Mouse (Mus musculus): Measurements from ENCODE around the gene BC100530.
"Not testable (repeated sequence)": the region's sequence is repeated elsewhere in the genome, so short reads cannot be mapped to it uniquely, and the experiment has no call there.

GRCm38 (mm10) chr16:36367648-36368047 lies at the start of gene BC100530:
- not testable (repeated sequence) for TF ChIP-seq CTCF (IDR thresholded peaks at IDR 0.05; ENCODE audit: low read depth, low read length); GATA1 (IDR thresholded peaks at IDR 0.05; ENCODE audit: borderline replicate concordance, low read length); TAL1 (conservative IDR thresholded peaks at IDR 0.05; ENCODE audit: low read depth, low read length)
